Mouse (Mus musculus): ENCODE results near the gene Gm2310. TPM values are rescaled to one million over a fixed set of nuclear protein-coding genes. Genes with fewer than 3 reads are reported as not detected.
"Not testable (repeated sequence)": the region's sequence is repeated elsewhere in the genome, so short reads cannot be mapped to it uniquely, and the experiment has no call there.

Gm2310 gene
- not detected in 2 replicates for total RNA-seq (2017)

DNA sequence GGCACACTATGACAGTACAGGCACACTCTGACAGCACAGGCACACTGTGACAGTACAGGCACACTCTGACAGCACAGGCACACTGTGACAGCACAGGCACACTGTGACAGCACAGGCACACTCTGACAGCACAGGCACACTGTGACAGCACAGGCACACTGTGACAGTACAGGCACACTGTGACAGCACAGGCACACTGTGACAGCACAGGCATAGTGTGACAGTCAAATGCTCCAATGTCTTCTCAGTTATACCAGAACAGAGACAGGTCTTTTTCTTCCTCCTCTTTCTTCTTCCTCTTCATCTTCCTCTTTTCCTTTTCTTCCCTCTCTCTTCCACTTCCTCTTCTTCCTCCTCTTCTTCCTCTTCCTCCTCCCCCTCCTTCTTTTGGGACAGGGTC, at the start of gene Gm2310:
Gene Gm2310, minus strand, starts transcription at position 101 of the 400 bp plus-strand sequence.
- ATAC-seq (replicated peaks in 1 of 2; ENCODE audit: insufficient read depth in 1 of 2, low FRiP score in 2 of 2, low TSS enrichment in 1 of 2, low read depth in 1 of 2, poor library complexity in 2 of 2, severe bottlenecking in 2 of 2) = not testable (repeated sequence)

DNA sequence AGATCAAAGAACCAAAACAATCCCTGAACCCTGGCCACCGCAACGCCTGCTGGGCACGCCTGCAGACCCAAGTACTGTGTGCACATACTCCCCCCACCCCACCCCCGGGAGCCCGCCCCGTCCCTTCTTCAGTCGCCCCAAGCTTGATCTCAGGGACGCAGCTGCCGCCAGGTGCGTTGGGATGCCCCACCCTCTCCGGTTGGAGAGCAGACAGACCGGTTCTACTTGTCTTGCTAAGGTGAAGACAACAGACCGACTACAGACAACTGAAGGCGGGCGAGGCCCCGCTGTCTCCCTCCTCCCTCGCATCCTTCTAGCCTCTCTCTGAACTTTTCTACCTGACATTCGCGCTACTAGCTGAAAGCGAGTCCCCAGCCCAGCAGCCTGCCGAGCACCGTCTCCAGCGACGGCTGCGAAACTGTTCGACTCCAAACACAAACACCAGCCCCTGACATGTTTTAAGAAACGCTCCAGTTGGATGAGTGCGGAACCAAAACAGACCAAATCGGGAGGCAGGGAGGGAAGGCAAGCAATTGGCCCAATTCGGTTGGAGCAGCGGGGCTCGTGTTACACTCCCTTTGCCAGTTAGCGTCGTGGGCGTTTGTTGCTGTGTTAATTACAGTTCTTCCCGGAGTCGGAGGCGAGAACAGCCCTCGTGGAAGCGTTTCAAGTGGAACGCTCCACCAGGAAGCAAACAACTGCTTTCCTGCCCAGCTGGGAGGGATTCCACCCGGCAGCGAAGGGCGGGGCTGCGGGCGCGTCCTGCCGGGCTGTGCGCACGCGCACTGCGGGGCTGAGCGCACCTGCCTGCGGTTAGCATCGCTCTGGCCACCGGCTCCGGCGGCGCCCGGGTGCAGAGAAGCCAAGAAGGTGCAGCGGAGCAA, 49.1 kb upstream of the Gm2310 start:
- peak; percentile 51 to 67 for ATAC-seq (replicated peaks in 1 of 2; ENCODE audit: insufficient read depth in 1 of 2, low FRiP score in 2 of 2, low TSS enrichment in 1 of 2, low read depth in 1 of 2, poor library complexity in 2 of 2, severe bottlenecking in 2 of 2)

DNA sequence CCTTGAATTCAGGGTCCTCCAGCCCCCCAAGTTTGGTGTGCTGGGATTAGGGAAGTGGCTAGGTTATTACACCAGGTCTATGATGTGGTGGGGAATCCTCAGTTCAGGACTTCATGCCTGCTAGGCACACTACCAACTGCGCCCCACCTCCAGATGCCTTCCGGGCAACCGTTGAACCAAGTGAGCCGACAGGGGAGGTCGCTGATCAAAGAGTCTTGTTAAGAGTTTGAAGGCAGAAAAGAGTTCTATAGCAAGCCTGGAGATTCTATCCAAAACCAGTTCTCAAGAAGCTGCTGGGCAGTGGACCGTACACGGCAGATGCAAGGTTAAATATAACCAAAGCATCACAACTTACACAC, 48.5 kb upstream of the Gm2310 start:
- 0 out of 4 replicates have a peak, but pooled peaks of 1 of the 2 experiments have one; percentile 40 for ATAC-seq (replicated peaks in 1 of 2; ENCODE audit: insufficient read depth in 1 of 2, low FRiP score in 2 of 2, low TSS enrichment in 1 of 2, low read depth in 1 of 2, poor library complexity in 2 of 2, severe bottlenecking in 2 of 2)

DNA sequence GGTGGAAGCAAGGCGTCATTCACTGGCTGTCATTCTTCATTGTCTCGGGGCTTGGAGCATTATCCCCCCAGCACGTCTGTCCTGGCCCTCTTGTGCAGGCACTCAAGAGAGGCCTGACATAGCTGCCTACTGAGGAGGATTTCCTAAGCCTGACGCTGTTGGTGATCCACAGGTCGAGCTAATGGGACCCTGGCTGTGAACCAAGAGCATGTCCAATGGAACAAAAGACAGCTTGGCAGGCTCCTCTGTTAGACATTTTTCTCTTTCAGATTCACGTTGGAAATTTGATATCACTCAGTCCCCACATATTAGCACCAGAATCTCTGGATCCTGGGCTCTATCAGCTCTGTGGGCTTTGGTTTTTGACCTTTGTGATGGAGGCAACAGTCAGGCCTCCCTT, 45.7 kb upstream of the Gm2310 start:
- no peak for ATAC-seq (replicated peaks in 1 of 2; ENCODE audit: insufficient read depth in 1 of 2, low FRiP score in 2 of 2, low TSS enrichment in 1 of 2, low read depth in 1 of 2, poor library complexity in 2 of 2, severe bottlenecking in 2 of 2)

DNA sequence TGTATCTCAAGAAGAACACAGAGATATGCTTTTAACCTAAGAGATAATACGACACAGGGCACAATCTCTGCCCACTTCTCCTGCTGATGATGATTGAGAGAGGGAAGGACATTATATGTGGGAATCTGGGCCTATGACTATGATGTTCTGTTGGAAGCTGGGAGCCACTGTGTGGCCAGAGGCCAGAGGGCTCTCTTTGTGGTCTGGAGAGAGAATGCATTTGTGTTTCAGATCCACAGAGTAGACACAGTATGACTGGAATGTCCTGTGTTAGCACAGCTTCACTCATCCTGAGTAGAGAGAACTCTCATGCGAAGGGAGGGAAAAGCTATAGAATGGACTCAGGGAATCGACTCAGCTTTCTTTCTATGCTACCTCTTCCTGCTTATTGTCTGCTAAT, 44.6 kb upstream of the Gm2310 start:
- ATAC-seq (replicated peaks in 1 of 2; ENCODE audit: insufficient read depth in 1 of 2, low FRiP score in 2 of 2, low TSS enrichment in 1 of 2, low read depth in 1 of 2, poor library complexity in 2 of 2, severe bottlenecking in 2 of 2) = no peak

DNA sequence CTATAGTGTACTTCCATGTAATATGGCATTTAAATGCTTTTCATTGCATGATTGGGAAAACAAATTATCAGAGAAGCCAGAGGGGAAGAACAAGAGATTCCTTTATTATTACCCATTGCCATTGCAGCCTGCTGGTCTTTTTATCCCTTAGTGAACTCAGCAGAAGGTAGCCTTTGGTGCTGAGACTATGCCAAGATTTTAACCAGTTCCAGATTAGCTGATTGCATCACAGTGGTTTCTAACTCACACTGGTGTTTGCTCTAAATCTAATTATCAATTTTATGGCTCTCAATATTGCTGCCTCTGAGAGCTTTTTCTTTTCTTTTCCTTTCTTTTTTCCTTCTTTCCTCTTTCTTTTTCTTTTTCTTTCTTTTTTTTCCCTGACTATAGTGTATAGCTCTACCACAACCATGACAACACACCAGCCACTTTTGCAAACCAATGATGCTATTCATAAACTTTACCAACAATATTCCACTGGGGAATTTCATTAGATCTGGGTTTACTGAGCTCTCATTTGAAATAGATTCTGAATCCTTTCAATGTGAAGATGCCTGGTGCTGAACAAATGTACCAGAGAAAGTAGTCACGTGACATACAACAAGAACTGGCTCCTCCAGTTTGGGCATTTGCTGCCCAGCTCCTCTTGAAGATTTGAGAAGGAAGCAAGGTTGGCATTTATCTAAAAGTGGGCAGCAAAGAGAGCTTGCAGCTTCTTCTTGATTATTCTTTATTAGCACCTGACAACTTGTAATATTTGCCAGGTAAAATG, 43.9 kb upstream of the Gm2310 start:
- no peak for ATAC-seq (replicated peaks in 1 of 2; ENCODE audit: insufficient read depth in 1 of 2, low FRiP score in 2 of 2, low TSS enrichment in 1 of 2, low read depth in 1 of 2, poor library complexity in 2 of 2, severe bottlenecking in 2 of 2)

DNA sequence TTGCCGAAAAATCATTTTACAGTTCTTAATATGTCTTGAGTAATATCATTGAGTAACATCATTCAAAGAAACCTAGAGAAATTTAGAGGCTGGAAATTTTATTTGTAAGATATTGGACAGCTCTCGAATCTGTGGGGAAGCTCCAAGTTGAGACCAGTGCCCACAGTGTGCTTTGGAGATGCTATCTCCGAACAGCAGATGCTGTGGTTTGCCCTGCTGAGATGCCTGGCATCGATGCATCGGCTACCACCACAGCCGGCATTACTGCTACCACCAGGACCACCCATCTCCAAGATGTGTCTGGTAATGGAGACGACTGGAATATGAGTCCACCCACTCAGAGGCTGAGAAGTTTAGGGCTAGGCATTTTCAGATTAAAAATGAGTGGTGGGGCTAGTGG, 43.0 kb upstream of the Gm2310 start:
- peak; percentile 27 to 29; a peak in 1 of 4 replicates for ATAC-seq (replicated peaks in 1 of 2; ENCODE audit: insufficient read depth in 1 of 2, low FRiP score in 2 of 2, low TSS enrichment in 1 of 2, low read depth in 1 of 2, poor library complexity in 2 of 2, severe bottlenecking in 2 of 2)

DNA sequence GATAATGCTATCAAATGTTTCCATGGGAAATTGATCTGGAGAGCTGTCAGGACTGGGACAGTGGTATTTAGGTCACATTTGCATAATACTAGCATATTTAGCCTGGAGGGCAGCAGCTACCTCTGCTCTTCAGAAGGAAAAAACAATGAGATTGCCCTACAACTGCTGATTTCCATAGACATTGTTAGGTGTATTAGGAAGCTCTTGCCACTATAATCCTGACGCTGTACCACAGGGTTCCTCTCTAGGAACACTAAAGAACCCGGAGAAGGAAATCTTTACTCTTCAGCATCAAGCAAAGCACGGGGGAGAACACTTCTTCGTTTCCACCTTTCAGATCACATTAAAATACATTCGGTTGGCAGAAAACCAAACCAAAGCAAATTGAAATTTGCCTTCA, 11.4 kb upstream of the Gm2310 start:
- no peak for ATAC-seq (replicated peaks in 1 of 2; ENCODE audit: insufficient read depth in 1 of 2, low FRiP score in 2 of 2, low TSS enrichment in 1 of 2, low read depth in 1 of 2, poor library complexity in 2 of 2, severe bottlenecking in 2 of 2)

DNA sequence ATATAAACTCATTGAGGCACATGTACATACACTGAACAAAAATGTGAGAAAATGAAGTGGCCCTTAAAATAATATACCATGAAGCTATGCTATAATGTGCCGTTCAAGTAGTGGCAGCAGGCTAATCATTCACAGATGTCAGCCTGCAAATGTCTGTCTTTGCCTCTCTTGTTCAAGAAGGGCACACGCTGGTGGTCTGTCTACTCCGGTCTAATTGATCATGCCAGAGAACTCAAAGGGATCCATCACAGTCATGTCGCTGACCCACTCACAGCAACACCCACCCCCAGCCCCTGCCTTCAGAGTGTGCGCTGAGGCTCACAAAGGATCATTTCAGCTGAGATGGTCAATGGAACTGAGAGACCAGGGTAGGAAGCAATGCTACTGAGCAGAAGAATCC, 6.8 kb downstream of the Gm2310 start:
- no peak for ATAC-seq (replicated peaks in 1 of 2; ENCODE audit: insufficient read depth in 1 of 2, low FRiP score in 2 of 2, low TSS enrichment in 1 of 2, low read depth in 1 of 2, poor library complexity in 2 of 2, severe bottlenecking in 2 of 2)

DNA sequence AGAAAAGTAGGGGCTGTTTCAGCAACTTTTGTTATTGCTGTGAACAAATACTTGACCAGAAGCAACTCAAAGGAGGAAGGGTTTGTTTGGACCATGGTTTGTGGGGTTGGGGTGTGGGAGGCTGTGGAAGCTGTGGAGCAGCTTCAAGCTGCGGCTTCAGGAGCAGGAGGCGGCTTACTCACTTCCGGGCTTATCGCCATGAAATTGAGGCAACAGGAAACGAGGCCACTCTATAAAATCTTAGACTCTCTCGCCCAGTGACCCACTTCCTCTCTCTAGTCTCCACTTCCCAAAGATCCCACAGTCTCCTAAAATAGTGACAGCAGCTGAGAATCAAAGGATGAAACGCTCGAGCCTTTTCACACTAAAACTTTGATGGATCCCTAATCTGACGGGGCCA, 7.9 kb downstream of the Gm2310 start:
- peak; percentile 84 to 89 for ATAC-seq (replicated peaks in 1 of 2; ENCODE audit: insufficient read depth in 1 of 2, low FRiP score in 2 of 2, low TSS enrichment in 1 of 2, low read depth in 1 of 2, poor library complexity in 2 of 2, severe bottlenecking in 2 of 2)

DNA sequence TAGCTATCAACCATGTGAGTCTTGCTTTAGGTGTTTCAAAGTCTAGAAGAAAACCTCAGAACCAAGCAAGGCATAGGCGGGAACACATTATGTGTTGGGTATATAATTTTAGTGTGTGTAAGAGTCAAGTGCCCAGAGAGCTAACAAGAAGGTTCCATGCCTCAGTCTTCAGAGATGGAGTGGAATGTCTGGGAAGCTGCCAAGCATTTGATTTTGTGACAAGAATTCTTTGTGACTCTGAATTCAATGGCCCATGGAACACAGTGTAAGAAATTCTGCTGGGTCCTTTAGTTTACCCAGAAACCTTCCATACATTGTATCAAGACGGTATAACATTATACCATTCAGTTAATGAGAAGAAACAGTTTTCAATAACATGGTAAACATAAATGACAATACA, 17.3 kb downstream of the Gm2310 start:
- ATAC-seq (replicated peaks in 1 of 2; ENCODE audit: insufficient read depth in 1 of 2, low FRiP score in 2 of 2, low TSS enrichment in 1 of 2, low read depth in 1 of 2, poor library complexity in 2 of 2, severe bottlenecking in 2 of 2) = no peak

DNA sequence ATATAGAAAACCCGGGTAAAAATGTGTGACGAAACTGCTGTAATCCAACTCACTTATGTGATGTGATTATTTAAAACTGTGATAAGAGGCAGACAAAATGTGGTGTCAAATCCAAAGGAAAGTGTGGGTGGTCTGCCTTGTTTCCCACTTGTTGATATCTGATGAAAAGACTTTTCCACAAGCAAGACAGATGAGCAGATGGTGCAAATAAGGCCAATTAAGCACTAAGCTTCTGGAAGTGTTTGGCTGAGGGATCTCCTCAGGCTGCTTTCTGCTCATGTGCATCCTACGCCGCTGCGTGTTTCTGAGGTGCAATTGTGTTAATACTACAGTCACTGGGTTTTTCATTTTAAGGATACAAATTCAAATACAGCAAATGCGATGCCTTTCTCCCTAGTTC, 34.5 kb downstream of the Gm2310 start:
- no peak for ATAC-seq (replicated peaks in 1 of 2; ENCODE audit: insufficient read depth in 1 of 2, low FRiP score in 2 of 2, low TSS enrichment in 1 of 2, low read depth in 1 of 2, poor library complexity in 2 of 2, severe bottlenecking in 2 of 2)

DNA sequence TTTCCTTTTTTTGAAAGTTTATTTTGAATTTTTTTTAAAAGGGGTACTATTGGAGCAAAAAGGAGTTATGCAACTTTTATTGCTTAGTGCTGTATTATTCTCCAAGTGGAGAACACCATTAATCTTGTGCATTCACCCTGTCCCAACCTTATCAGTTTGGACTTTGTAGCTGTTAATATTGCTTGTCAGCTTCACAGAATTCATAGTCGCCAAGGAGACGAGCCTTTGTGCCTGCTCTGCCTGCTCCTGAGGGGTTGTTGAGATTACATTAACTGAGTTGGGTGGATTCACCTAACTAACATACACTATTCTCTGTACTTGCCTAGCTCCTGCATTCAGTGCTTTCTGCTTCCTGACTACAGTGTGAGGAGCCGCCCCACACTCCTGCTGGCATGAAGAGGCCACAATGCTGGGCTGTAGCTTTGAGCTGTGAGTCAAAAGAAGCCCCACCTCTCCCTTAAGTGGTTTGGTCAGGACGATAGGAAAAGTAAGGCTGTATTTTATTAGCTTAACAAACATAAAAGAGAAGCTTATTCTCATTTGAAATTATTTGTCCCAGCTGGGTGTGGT, 50.7 kb downstream of the Gm2310 start:
- ATAC-seq (replicated peaks in 1 of 2; ENCODE audit: insufficient read depth in 1 of 2, low FRiP score in 2 of 2, low TSS enrichment in 1 of 2, low read depth in 1 of 2, poor library complexity in 2 of 2, severe bottlenecking in 2 of 2) = no peak

Other genes starting within 250 kb of the Gm2310 start
- 58.9 and 64.7 TPM in 2 replicates for gene Nipbl, start 75.5 kb downstream of the Gm2310 start, total RNA-seq (2017)
- gene Slc1a3, start 190.8 kb upstream of the Gm2310 start, total RNA-seq (2017) = 0.30 TPM in 1 of 2 replicates, not detected in the other

Data from hematopoietic stem cell, adult 5-6 weeks (primary cell).